Mouse (Mus musculus) testis, postnatal 10 days (tissue): Measurements from ENCODE around the gene Gkap1.

ENCODE experiments used
- DNase-seq: peaks from one replicate; pipeline ENCODE4 v3.0.0; 2021; ENCODE audit warnings: low spot score

Gene Gkap1

GRCm38 (mm10) chr13:58263546-58263945 lies 12.0 kb downstream of the Gkap1 start:
- no peak for DNase-seq

GRCm38 (mm10) chr13:58261674-58262073 lies 13.8 kb downstream of the Gkap1 start:
- no peak for DNase-seq

- no peak for DNase-seq
Measured at GRCm38 (mm10) chr13:58253268-58253667, 22.2 kb downstream of the Gkap1 start.

GRCm38 (mm10) chr13:58248957-58249356 lies 26.5 kb downstream of the Gkap1 start:
- DNase-seq = no peak

GRCm38 (mm10) chr13:58236536-58236935 lies 39.0 kb downstream of the Gkap1 start:
- DNase-seq = no peak

GRCm38 (mm10) chr13:58232611-58233010 lies 42.9 kb downstream of the Gkap1 start:
- peak; percentile 59 for DNase-seq

- DNase-seq = no peak
Measured at GRCm38 (mm10) chr13:58232070-58232469, 43.4 kb downstream of the Gkap1 start.

- DNase-seq = no peak
Measured at GRCm38 (mm10) chr13:58228624-58229023, 46.9 kb downstream of the Gkap1 start.

GRCm38 (mm10) chr13:58225694-58226093 lies 49.8 kb downstream of the Gkap1 start:
- DNase-seq = peak; percentile 50

GRCm38 (mm10) chr13:58220206-58220605 lies 55.3 kb downstream of the Gkap1 start:
- DNase-seq = no peak

- DNase-seq = no peak
Measured at GRCm38 (mm10) chr13:58217536-58217935, 58.0 kb downstream of the Gkap1 start.

- DNase-seq = no peak
Measured at GRCm38 (mm10) chr13:58216395-58216794, 59.1 kb downstream of the Gkap1 start.

GRCm38 (mm10) chr13:58215592-58216341 lies 59.7 kb downstream of the Gkap1 start, which contains the start of gene Ubqln1:
TSS of gene Ubqln1 (minus strand) at chr13:58215653.
- DNase-seq = peak; percentile 93

- no peak for DNase-seq
Measured at GRCm38 (mm10) chr13:58215253-58215591, 60.3 kb downstream of the Gkap1 start.

- DNase-seq = peak; percentile 53
Measured at GRCm38 (mm10) chr13:58214346-58215252, 60.9 kb downstream of the Gkap1 start.

- DNase-seq = no peak
Measured at GRCm38 (mm10) chr13:58213801-58214200, 61.7 kb downstream of the Gkap1 start.

GRCm38 (mm10) chr13:58212530-58212929 lies 63.0 kb downstream of the Gkap1 start:
- no peak for DNase-seq

GRCm38 (mm10) chr13:58210441-58210840 lies 65.1 kb downstream of the Gkap1 start:
- no peak for DNase-seq

- no peak for DNase-seq
Measured at GRCm38 (mm10) chr13:58206084-58206483, 69.4 kb downstream of the Gkap1 start.

GRCm38 (mm10) chr13:58204986-58205385 lies 70.5 kb downstream of the Gkap1 start:
- no peak for DNase-seq

- no peak for DNase-seq
Measured at GRCm38 (mm10) chr13:58204202-58204601, 71.3 kb downstream of the Gkap1 start.

GRCm38 (mm10) chr13:58202903-58203302 lies 72.6 kb downstream of the Gkap1 start:
- DNase-seq = no peak

GRCm38 (mm10) chr13:58201908-58202307 lies 73.6 kb downstream of the Gkap1 start:
- no peak for DNase-seq
